Mouse (Mus musculus) C2C12 (cell line): ENCODE results near the gene Begain.

Source experiments
- CEBPB ChIP-seq: IDR thresholded peaks from one replicate; pipeline ENCODE4 v1.6.1; 2011; ENCODE audit warnings: low read depth, mild to moderate bottlenecking, control low read depth, moderate library complexity
- CTCF ChIP-seq: IDR thresholded peaks from one replicate; pipeline ENCODE4 v1.5.1; 2011; ENCODE audit not compliant: control insufficient read depth, insufficient read depth, insufficient read length
- MAX ChIP-seq: IDR thresholded peaks from one replicate; pipeline ENCODE4 v1.6.1; 2011; ENCODE audit warnings: mild to moderate bottlenecking, control low read depth
- USF1 ChIP-seq: IDR thresholded peaks from one replicate; pipeline ENCODE4 v1.6.1; 2011; ENCODE audit warnings: low read depth, mild to moderate bottlenecking, control low read depth, moderate library complexity

GRCm38 (mm10) chr12:109039311-109039710 is 28.7 kb downstream of the Begain start:
- TF ChIP-seq CTCF (no peak), MAX (no peak), USF1 (no peak), CEBPB (no peak)
